Mouse (Mus musculus) bone marrow macrophage, adult 2 months (primary cell): Measurements from ENCODE around the gene Chrnb2. TPM values are rescaled to one million over a fixed set of nuclear protein-coding genes. Genes with fewer than 3 reads are reported as not detected.

Experiments used
- H3K27ac ChIP-seq: 2 replicates; pipeline ENCODE4 v1.5.1; 2012; ENCODE audit warnings: low read depth, low read length; ENCODE audit not compliant: insufficient read depth
- H3K4me1 ChIP-seq: 2 replicates; pipeline ENCODE4 v1.6.1; 2012; ENCODE audit warnings: low read length; ENCODE audit not compliant: control insufficient read depth, insufficient read depth
- H3K4me3 ChIP-seq: 2 replicates; pipeline ENCODE4 v1.5.1; 2012; ENCODE audit warnings: mild to moderate bottlenecking, low read length, moderate library complexity; ENCODE audit not compliant: insufficient read depth
- CTCF ChIP-seq: IDR thresholded peaks from 2 replicates; pipeline ENCODE4 v1.5.1; 2012; ENCODE audit warnings: low read depth, mild to moderate bottlenecking, low read length, moderate library complexity
- POLR2A ChIP-seq: IDR thresholded peaks from 2 replicates; pipeline ENCODE4 v1.6.1; 2012; ENCODE audit warnings: mild to moderate bottlenecking, low read depth, low read length, borderline replicate concordance
- polyA plus RNA-seq: library from polyadenylated mRNA; stranded (reverse); fragments of >200 nt; gene quantifications from 2 replicates; pipeline ENCODE4 v1.2.4, GENCODE M21; 2012; ENCODE audit not compliant: missing spikeins, insufficient read depth, insufficient read length

Gene Chrnb2
- polyA plus RNA-seq, 1 experiment: 0.52 TPM

DNA sequence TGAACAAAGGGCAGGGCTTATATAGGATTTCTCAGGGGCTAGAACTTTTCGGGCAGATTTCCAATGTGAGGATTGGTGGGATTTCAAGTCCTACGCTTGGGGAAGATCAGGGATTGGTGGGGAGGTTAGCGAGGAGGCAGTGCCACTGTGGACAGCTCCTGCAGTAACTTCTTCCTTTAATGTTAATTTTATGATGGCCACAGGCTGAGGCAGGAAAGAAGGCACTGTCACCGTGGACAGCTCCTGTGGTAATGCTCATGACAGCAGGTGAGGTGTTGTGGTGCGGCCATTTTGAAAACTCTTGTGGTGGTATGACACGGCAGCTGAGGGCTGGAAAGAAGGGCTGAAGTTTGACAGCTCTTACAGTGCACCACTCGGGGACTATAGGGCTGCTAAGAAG is 5.2 kb upstream of the Chrnb2 start:
- H3K4me3 ChIP-seq: no peak overlapping the region
- H3K27ac ChIP-seq: no peak overlapping the region
- H3K4me1 ChIP-seq: peaks cover 5% of the 10 kb centered on the region
- TF ChIP-seq POLR2A (no peak), CTCF (no peak)

GRCm38 (mm10) chr3:89759786-89760185 is 4.6 kb downstream of the Chrnb2 start:
- TF ChIP-seq POLR2A (no peak), CTCF (no peak)
- Histone ChIP-seq H3K27ac (no peak overlapping the region), H3K4me1 (peaks cover 2% of the 10 kb centered on the region; the same call in 1 of the 2 replicates), H3K4me3 (no peak overlapping the region)

DNA sequence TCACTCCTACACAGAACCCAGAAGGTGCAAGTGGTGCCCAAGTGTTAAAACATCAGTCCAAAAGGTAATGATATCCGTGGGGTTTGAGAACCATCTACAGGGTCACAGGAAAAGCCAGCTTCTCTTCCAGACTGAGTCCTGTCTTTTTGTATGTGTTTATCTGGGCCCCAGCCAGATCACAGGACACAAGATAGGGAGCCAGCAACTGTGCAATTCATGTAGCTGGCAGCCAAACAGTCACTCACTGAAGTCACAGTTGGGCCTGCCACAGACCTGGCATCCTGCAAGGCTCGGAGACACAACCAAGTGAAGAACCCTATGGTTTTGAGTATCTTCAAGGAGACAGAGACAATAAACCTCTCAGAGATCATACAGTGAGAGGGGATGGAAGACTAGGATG is 6.6 kb downstream of the Chrnb2 start:
- TF ChIP-seq POLR2A: no peak
- TF ChIP-seq CTCF: no peak
- Histone ChIP-seq H3K4me1 (0 out of 2 replicates have a peak, but pooled peaks cover 2% of the 10 kb centered on the region), H3K4me3 (no peak overlapping the region), H3K27ac (no peak overlapping the region)

GRCm38 (mm10) chr3:89755283-89755682 is 9.1 kb downstream of the Chrnb2 start:
- TF ChIP-seq CTCF (no peak), POLR2A (no peak)
- Histone ChIP-seq H3K4me1 (no peaks in the 10 kb centered on the region), H3K4me3 (no peak overlapping the region), H3K27ac (no peak overlapping the region)

GRCm38 (mm10) chr3:89752307-89752706 is 12.1 kb downstream of the Chrnb2 start:
- TF ChIP-seq CTCF (no peak), POLR2A (no peak)
- H3K27ac ChIP-seq: no peak overlapping the region
- no peaks in the 10 kb centered on the region for H3K4me1 ChIP-seq
- no peak overlapping the region for H3K4me3 ChIP-seq

GRCm38 (mm10) chr3:89738509-89738908 is 25.9 kb downstream of the Chrnb2 start:
- no peak overlapping the region for H3K27ac ChIP-seq

DNA sequence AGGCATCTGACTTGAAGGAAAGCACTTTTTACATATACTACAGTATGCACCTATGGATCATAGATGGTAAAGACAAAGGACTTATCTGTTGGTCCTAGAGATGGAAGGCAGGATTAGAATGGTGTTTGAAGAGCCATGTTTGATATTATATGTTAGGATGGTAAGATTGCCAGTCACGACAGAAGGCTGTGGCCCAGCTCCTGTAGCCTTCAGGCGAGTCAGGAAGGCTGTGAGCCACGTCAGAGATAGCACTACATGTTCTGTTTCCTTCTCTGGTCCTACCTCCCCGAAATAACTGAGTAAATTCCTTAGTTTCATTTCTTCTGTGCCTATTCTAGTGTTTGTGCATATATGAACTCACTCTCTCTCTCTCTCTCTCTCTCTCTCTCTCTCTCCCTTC is 32.3 kb downstream of the Chrnb2 start:
- Histone ChIP-seq H3K4me3 (no peak overlapping the region), H3K27ac (no peak overlapping the region), H3K4me1 (peaks cover 22% of the 10 kb centered on the region)
- TF ChIP-seq POLR2A: no peak
- TF ChIP-seq CTCF: no peak

More at GRCm38 (mm10) chr3:89738509-89738908, 25.9 kb downstream of the Chrnb2 start:
- Histone ChIP-seq H3K4me3 (no peak overlapping the region), H3K4me1 (peaks cover under 1% of the 10 kb centered on the region; the same call in 1 of the 2 replicates)
- TF ChIP-seq CTCF (no peak), POLR2A (no peak)

DNA sequence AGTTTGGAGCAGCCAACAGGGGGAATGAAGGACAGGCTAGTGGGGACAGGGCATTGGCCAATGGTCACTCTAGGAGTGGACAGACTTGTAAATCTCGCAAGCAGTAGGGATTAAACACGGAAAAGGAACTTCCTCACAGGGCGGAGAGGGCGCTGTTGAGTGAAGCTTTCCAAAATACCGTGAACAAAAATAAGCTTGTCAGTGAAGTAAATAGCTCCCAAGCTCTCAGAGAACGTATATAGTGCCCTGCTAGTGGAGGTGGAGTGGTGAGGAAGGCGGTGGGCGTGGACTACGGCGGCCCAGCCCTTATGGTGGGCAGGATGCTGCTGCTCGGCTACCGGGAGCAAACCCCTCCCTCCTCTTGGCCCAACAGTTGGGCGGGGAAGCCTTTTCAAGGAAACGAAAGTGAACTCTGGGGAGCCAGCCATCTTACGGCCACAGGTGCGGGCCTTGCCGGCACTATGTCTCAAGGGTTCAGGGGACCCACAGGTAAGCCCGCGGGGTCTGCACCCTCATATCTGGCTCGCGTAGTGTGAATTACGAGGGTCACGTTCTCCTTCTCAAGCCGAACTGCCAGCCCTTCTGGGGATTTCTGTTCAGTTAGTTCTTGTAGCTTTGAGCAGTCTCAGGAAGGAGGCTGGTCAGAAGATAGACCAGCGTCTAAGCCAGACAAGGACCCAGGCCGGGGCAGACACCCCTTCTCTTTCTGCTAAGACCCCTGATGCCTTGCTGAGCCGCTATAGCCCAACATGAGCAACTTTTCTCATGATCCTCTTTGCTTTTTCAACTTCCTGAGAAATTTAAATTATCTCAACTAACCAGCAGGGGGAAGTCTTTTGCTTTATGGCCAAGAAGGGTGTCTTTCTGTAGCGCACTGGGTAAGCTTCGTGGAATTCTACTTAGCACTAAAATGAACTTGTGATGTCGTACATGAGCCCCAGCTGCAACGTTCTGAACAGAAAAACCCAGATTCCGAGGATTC is 33.8 kb downstream of the Chrnb2 start:
- H3K27ac ChIP-seq: peak overlapping the region; percentile 71
- peak overlapping the region; percentile 73 for H3K4me3 ChIP-seq
- peaks cover 24% of the 10 kb centered on the region for H3K4me1 ChIP-seq
- no peak for TF ChIP-seq POLR2A
- TF ChIP-seq CTCF: no peak

DNA sequence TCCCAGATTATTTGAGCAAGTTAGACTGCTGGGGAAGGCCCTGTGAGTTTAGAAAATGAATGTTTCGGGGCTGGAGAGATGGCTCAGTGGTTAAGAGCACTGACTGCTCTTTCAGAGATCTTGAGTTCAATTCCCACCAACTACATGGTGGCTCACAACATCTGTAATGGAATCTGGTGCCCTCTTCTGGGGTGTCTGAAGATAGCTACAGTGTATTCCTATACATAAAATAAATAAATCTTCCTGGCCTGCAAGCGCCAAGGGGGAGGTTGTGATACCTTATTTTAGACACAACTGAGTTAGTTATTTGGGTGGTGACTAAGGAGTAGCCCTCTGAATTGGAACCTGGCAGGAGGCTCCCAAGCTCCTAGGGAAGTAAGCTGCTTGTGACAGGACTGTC is 35.6 kb downstream of the Chrnb2 start:
- Histone ChIP-seq H3K4me1 (peaks cover 24% of the 10 kb centered on the region), H3K27ac (no peak overlapping the region), H3K4me3 (no peak overlapping the region)
- TF ChIP-seq POLR2A (no peak), CTCF (no peak)

DNA sequence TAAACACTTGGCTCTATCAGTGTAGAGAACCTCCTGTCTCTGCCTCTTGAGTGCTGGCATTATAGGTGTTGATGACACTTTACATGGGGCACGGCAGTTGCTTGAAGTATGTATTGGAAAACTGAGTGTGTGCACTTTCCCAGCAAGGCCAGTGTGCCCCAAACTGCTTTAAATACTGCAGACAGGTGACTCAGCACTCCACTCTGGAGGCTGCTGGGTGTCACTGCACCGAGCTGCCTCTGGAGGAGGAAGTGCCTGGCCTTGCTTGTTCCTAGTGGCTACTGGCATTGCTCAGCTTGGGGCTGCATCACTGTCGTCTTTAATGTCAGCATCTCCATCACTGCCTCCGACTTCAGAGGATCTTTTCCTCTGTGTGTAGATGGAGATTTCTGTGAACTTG is 37.4 kb downstream of the Chrnb2 start:
- Histone ChIP-seq H3K4me3 (no peak overlapping the region), H3K4me1 (peaks cover 18% of the 10 kb centered on the region), H3K27ac (no peak overlapping the region)
- TF ChIP-seq CTCF: peak; percentile 28; the same call in 1 of the 2 replicates
- no peak for TF ChIP-seq POLR2A
